Mouse (Mus musculus) kidney, adult 11 months (tissue): Measurements from ENCODE around the gene Mpdu1.
"Not testable (repeated sequence)": the region's sequence is repeated elsewhere in the genome, so short reads cannot be mapped to it uniquely, and the experiment has no call there.

ENCODE experiments used
- DNase-seq: peaks from one replicate; pipeline ENCODE4 v3.0.0; 2022

The Mpdu1 gene

GRCm38 (mm10) chr11:69620394-69621081, 41.9 kb downstream of the Mpdu1 start:
- DNase-seq, result no peak

DNA sequence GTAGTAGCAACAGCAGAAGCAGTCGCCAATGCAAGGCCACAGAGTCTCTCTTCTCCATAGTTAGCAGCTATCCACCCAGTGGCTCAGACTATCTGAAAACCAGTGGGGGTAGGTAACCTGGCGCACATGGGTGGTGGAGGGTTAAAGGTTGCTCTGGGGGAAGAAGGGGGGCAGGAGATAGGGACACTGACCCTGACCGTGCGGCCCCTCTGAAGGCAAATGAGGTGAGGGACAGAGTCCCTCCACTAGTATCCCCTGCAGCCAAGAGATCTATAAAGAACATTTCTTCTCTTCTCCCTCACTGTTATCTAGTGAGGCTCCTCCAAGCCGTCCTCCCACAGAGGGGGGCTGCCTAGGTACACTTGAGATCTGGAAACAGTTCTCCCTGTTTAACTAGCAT, 44.6 kb downstream of the Mpdu1 start, which contains the start of gene Shbg:
Gene Shbg, minus strand, starts transcription at position 101 of the 400 bp plus-strand sequence.
- no peak for DNase-seq

DNA sequence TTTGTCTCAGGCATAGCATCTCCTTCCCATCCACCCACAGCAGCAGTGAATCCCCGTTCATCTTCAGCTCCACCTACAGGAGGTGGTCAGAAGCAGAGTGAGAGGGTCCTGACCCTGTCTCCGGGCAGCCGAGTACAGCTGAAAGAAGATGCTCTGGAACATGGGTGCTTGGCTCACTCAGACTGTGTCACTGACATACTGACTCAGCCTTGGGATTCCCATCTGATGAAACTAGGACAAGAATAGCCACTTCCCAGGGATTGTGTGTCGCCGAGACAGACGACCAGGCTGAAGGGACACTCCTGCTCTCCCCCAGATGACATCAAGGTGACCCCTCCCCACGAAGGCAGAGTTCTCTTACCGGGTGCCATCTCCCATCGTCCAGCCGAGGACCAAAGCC, 45.7 kb downstream of the Mpdu1 start:
- DNase-seq, result no peak

DNA sequence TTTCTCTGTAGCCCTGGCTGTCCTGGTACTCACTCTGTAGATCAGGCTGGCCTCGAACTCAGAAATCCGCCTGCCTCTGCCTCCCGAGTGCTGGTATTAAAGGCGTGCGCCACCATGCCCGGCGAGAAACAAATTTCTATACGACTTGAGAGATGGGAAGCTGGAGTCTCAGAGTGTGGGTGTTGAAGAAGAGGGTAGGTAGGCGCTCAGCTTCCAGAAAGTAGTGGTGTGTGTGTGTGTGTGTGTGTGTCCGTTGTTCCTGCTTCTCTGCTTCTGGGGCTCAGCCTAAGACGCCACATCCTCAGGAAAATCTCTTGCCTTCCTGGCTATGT, 48.2 kb downstream of the Mpdu1 start:
- not testable (repeated sequence) for DNase-seq

DNA sequence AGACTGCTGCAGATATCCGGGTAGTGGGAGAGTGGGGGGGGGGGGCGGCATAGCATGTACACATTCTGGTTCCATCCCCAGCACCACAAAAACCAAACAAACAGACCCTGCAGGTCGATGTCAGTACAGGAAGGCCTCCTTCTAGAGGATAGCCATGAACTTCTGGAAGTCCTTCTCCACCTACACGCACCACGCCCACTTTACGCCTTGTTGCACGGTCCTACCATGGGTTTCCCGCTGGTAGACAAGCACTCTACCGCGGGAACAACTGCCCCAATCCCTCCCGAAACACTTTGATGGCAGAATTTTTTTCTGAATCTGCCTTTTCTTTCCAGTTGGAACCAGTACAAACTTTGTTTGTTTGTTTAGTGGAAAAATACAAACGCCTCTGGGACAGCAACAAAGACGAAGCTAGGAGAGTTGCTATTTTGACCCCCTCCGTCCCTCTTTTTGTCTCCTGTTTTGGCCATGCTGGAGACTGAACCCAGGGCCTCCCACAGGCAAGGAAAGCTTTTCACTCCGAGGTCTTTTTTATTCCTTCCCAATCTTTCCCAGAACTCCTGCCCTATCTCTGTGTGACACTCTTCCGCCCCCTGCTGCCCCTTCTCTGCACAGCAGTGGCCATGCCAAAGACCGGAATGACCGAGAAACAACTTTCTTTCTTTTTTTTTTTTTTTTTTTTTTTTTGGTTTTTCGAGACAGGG, 48.7 kb downstream of the Mpdu1 start:
- DNase-seq, result peak; percentile 83

- DNase-seq, result no peak
These were observed 51.5 kb downstream of the Mpdu1 start for GRCm38 (mm10) chr11:69610899-69611298.

DNA sequence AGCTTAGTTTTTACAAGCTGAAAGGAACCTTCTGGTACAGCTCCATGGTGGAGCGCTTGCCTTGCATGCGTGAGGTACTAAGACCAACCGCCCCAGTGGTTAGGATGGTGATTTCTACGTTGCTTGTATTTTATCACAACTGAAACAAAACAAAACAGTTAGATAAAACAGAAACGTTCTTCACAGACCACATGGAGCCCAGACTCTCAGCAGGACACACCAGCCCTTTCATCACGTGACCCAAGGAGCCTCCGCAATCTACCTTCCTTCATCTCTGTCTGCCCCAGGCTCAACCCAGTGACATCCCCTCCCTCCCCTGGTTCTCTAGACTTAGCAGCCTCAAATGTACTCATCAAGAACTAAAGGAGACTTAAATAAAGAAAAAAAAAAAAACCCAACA, 53.0 kb downstream of the Mpdu1 start:
- DNase-seq, result no peak

GRCm38 (mm10) chr11:69608525-69608924, 53.9 kb downstream of the Mpdu1 start:
- DNase-seq, result no peak

GRCm38 (mm10) chr11:69606832-69607231, 55.6 kb downstream of the Mpdu1 start:
- DNase-seq, result no peak
